Mouse (Mus musculus): Measurements from ENCODE around the gene Cdh11. TPM values are rescaled to one million over a fixed set of nuclear protein-coding genes. Genes with fewer than 3 reads are reported as not detected.
"Not testable (repeated sequence)": the region's sequence is repeated elsewhere in the genome, so short reads cannot be mapped to it uniquely, and the experiment has no call there.

Cdh11 gene
- total RNA-seq, 2 experiments from 2014 or later: 0.26 to 1.3 TPM

- no peak for ATAC-seq (ENCODE audit: poor library complexity, severe bottlenecking)
Observed at GRCm38 (mm10) chr8:102725496-102725895, 59.9 kb downstream of the Cdh11 start.

- no peak for ATAC-seq (ENCODE audit: poor library complexity, severe bottlenecking)
Observed at GRCm38 (mm10) chr8:102715956-102716355, 69.5 kb downstream of the Cdh11 start.

GRCm38 (mm10) chr8:102707305-102707704 is 78.1 kb downstream of the Cdh11 start:
- ATAC-seq (ENCODE audit: poor library complexity, severe bottlenecking): no peak

- ATAC-seq (ENCODE audit: poor library complexity, severe bottlenecking): no peak
Observed at GRCm38 (mm10) chr8:102705376-102705905, 80.0 kb downstream of the Cdh11 start.

GRCm38 (mm10) chr8:102700245-102700644 is 85.2 kb downstream of the Cdh11 start:
- ATAC-seq (ENCODE audit: poor library complexity, severe bottlenecking): no peak

GRCm38 (mm10) chr8:102698232-102698837 is 87.1 kb downstream of the Cdh11 start:
- ATAC-seq (ENCODE audit: poor library complexity, severe bottlenecking): no peak

- no peak for ATAC-seq (ENCODE audit: poor library complexity, severe bottlenecking)
Observed at GRCm38 (mm10) chr8:102693465-102693864, 92.0 kb downstream of the Cdh11 start.

- ATAC-seq (ENCODE audit: poor library complexity, severe bottlenecking): not testable (repeated sequence)
Observed at GRCm38 (mm10) chr8:102685491-102685890, 100.0 kb downstream of the Cdh11 start.

- ATAC-seq (ENCODE audit: poor library complexity, severe bottlenecking): no peak
Observed at GRCm38 (mm10) chr8:102685023-102685422, 100.4 kb downstream of the Cdh11 start.

GRCm38 (mm10) chr8:102677148-102677547 is 108.3 kb downstream of the Cdh11 start:
- no peak for ATAC-seq (ENCODE audit: poor library complexity, severe bottlenecking)

- ATAC-seq (ENCODE audit: poor library complexity, severe bottlenecking): not testable (repeated sequence)
Observed at GRCm38 (mm10) chr8:102664561-102664960, 120.9 kb downstream of the Cdh11 start.

GRCm38 (mm10) chr8:102656529-102656928 is 128.9 kb downstream of the Cdh11 start:
- no peak for ATAC-seq (ENCODE audit: poor library complexity, severe bottlenecking)

- ATAC-seq (ENCODE audit: poor library complexity, severe bottlenecking): no peak
Observed at GRCm38 (mm10) chr8:102651964-102652363, 133.5 kb downstream of the Cdh11 start.

GRCm38 (mm10) chr8:102627151-102627550 is 158.3 kb downstream of the Cdh11 start:
- ATAC-seq (ENCODE audit: poor library complexity, severe bottlenecking): no peak

- no peak for ATAC-seq (ENCODE audit: poor library complexity, severe bottlenecking)
Observed at GRCm38 (mm10) chr8:102612146-102612545, 173.3 kb downstream of the Cdh11 start.

- no peak for ATAC-seq (ENCODE audit: poor library complexity, severe bottlenecking)
Observed at GRCm38 (mm10) chr8:102601327-102601726, 184.1 kb downstream of the Cdh11 start.

GRCm38 (mm10) chr8:102596523-102596922 is 188.9 kb downstream of the Cdh11 start:
- no peak for ATAC-seq (ENCODE audit: poor library complexity, severe bottlenecking)

- no peak for ATAC-seq (ENCODE audit: poor library complexity, severe bottlenecking)
Observed at GRCm38 (mm10) chr8:102593899-102594298, 191.5 kb downstream of the Cdh11 start.

All from megakaryocyte, adult 5-6 weeks (primary cell).